Mouse (Mus musculus) liver, embryonic 14.5 days (tissue): ENCODE measurements around the gene Lancl1. TPM values are rescaled to one million over a fixed set of nuclear protein-coding genes. Genes with fewer than 3 reads are reported as not detected.

Experiments used
- ATAC-seq: fragments of 200-750 bp; cut with Nextera tagmentation; 2 replicates; pipeline ENCODE4 v1.8.0; 2017; ENCODE audit warnings: moderate number of reproducible peaks, mild to moderate bottlenecking, moderate library complexity; ENCODE audit not compliant: insufficient read depth
- DNase-seq, 3 experiments: peaks; one replicate each; pipeline ENCODE4 v3.0.0-alpha.2; 2012 to 2013; ENCODE audit warnings: low read depth in 3 of 3, low spot score in 3 of 3
- H3K27ac ChIP-seq: fragments of 300-500 bp; sonication (generic); 2 replicates; pipeline ENCODE4 v1.5.1; 2014; ENCODE audit warnings: moderate library complexity, mild to moderate bottlenecking, control low read depth, inconsistent platforms
- H3K27me3 ChIP-seq: fragments of 300-500 bp; sonication (generic); 2 replicates; pipeline ENCODE4 v1.6.1; 2014; ENCODE audit warnings: mild to moderate bottlenecking, low read length, moderate library complexity; ENCODE audit not compliant: control insufficient read depth, insufficient read depth
- H3K36me3 ChIP-seq: fragments of 300-500 bp; sonication (generic); replicated peaks from 2 replicates; pipeline ENCODE4 v1.6.1; 2014; ENCODE audit warnings: low read depth; ENCODE audit not compliant: control insufficient read depth, insufficient read depth
- H3K4me1 ChIP-seq, 2 experiments: fragments of 200-500 bp in 1 of 2; fragments of 300-500 bp in 1 of 2; sonication (generic) in 1 of 2; replicated peaks; 2 replicates each; pipeline ENCODE4 v1.6.1; 2012 to 2014; ENCODE audit warnings: antibody characterized with exemption in 1 of 2, inconsistent platforms in 1 of 2, low read length in 1 of 2; ENCODE audit not compliant: control insufficient read depth in 2 of 2, insufficient read depth in 2 of 2
- H3K4me2 ChIP-seq: fragments of 300-500 bp; sonication (generic); 2 replicates; pipeline ENCODE4 v1.6.1; 2014; ENCODE audit warnings: low read depth, mild to moderate bottlenecking, control low read depth, moderate library complexity
- H3K4me3 ChIP-seq, 2 experiments: fragments of 200-500 bp in 1 of 2; fragments of 300-500 bp in 1 of 2; sonication (generic) in 1 of 2; 2 replicates each; pipeline ENCODE4 v1.5.1; 2012 to 2014; ENCODE audit warnings: low read depth in 2 of 2, low read length in 2 of 2, mild to moderate bottlenecking in 2 of 2, control low read depth in 1 of 2, inconsistent platforms in 1 of 2, moderate library complexity in 1 of 2; ENCODE audit not compliant: insufficient read depth in 1 of 2
- H3K9ac ChIP-seq: fragments of 300-500 bp; sonication (generic); replicated peaks from 2 replicates; pipeline ENCODE4 v1.6.1; 2014; ENCODE audit warnings: mild to moderate bottlenecking, control low read depth, moderate library complexity
- H3K9me3 ChIP-seq: fragments of 300-500 bp; sonication (generic); 2 replicates; pipeline ENCODE4 v1.6.1; 2016; ENCODE audit warnings: low read length, mixed read lengths; ENCODE audit not compliant: control insufficient read depth
- CTCF ChIP-seq: IDR thresholded peaks from 2 replicates; pipeline ENCODE4 v1.5.1; 2016; ENCODE audit warnings: antibody characterized with exemption, low read depth, control low read depth
- EP300 ChIP-seq: IDR thresholded peaks from 2 replicates; pipeline ENCODE4 v1.6.1; 2016; ENCODE audit warnings: antibody characterized with exemption, low read depth
- WGBS: fragments of 180-500 bp; shearing (Covaris S2); extraction: QIAGEN DNeasy Blood & Tissue Kit; methylation state at CpG from one replicate; pipeline ENCODE4 v1.1.7; 2014; ENCODE audit not compliant: insufficient replicate concordance; 5-methylcytosine and 5-hydroxymethylcytosine counted together
- polyA plus RNA-seq, 2 experiments: library from polyadenylated mRNA; depleted of rRNA in 1 of 2; stranded (reverse) in 1 of 2; unstranded in 1 of 2; fragments of >200 nt; fragmentation: Nextera tagmentation in 1 of 2; extraction: Ambion mirVana in 1 of 2; gene quantifications; 2 replicates each; pipeline versions ENCODE4 v1.2.1 to v1.2.3; 2012 to 2014

Lancl1 gene
- polyA plus RNA-seq, 2 experiments: 16.1 to 24.0 TPM

DNA sequence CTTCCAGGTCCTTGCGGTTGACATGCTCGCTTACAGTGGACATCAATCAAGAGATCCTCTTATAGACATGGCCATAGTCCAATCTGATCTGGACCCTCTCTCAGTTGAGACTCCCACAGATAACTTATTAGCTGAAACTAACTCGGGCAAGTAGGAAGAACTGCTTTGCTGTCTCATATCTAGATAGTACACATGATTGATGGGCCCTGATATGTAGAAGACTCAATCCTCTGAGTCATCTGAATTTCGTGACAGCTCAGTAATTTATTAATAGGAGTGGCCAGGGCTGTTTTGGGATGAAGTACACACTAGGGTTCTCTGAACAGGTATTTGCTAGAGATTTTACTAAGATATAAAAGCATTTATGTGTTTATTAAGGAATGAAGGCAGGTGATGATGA is 10.0 kb upstream of the Lancl1 start:
- H3K9me3 ChIP-seq: no peaks in the 10 kb centered on the region
- ATAC-seq (no peak), DNase-seq (no peak)
- H3K4me1 ChIP-seq: no peaks in the 10 kb centered on the region
- no peaks in the 10 kb centered on the region for H3K27me3 ChIP-seq
- H3K4me2 ChIP-seq: no peak overlapping the region
- H3K27ac ChIP-seq: no peak overlapping the region
- no peak for TF ChIP-seq EP300
- no peak for TF ChIP-seq CTCF
- WGBS: 41% methylated on average over 4 of the region's 4 CpGs
- no peak overlapping the region for H3K4me3 ChIP-seq
- no peak overlapping the region for H3K9ac ChIP-seq
- no peaks in the 10 kb centered on the region for H3K36me3 ChIP-seq

DNA sequence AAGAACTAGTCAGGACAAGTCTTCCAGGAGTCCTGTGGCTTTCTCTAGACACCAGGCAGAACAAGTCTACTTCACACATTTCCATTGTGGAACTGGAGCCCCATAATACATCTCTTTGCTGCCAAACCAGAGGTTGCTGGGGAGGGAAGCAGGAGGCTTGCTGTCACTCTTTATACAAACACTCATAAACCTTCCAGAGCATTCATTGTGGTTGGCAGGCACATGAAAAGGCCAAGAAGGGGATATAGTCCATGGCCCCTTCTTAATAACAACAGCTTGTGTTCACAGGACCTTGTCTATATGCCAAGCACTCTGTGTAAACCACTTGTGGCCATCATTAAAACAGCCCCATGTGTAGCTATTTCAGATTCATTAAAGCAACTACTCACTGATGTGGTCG is 6.4 kb upstream of the Lancl1 start:
- DNase-seq: no peak
- 27% methylated on average over 1 of the region's 1 CpGs for WGBS
- H3K9me3 ChIP-seq: no peaks in the 10 kb centered on the region
- no peaks in the 10 kb centered on the region for H3K36me3 ChIP-seq
- no peak for ATAC-seq
- TF ChIP-seq EP300 (no peak), CTCF (no peak)
- H3K27ac ChIP-seq: no peak overlapping the region
- 0 out of 4 replicates have a peak, but pooled peaks cover 0 to 5% of the 10 kb centered on the region in 2 experiments for H3K4me1 ChIP-seq
- H3K4me3 ChIP-seq: no peak overlapping the region
- H3K4me2 ChIP-seq: no peak overlapping the region
- no peak overlapping the region for H3K9ac ChIP-seq
- H3K27me3 ChIP-seq: no peaks in the 10 kb centered on the region

DNA sequence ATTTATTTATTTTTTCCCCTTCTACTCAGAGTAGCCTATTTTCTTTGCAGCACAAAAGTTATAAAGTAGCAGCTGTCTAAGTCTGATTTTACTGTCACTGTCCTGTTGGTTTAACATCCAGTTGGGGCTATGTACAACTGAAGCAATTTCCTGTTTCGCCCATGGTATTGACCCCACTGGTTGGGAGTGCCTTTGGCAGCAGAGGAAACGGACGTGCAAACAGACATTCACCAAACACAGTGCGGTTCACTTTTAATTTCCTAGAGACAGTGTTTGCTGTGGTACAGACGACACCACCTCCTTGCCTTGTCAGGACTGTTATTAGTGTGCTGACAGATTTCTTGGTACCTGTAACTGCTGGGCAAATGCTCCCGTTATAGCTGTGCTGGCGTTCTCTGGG is 3.9 kb upstream of the Lancl1 start:
- WGBS: 36% methylated on average over 7 of the region's 7 CpGs
- Histone ChIP-seq H3K27ac (no peak overlapping the region), H3K4me3 (no peak overlapping the region), H3K4me1 (peaks cover 3 to 16% of the 10 kb centered on the region in 2 experiments; a peak in 3 of 4 replicates), H3K9ac (no peak overlapping the region), H3K4me2 (no peak overlapping the region), H3K27me3 (no peaks in the 10 kb centered on the region), H3K9me3 (no peaks in the 10 kb centered on the region), H3K36me3 (no peaks in the 10 kb centered on the region)
- ATAC-seq: no peak
- TF ChIP-seq CTCF (no peak), EP300 (no peak)
- DNase-seq: peak in 1 of 3 experiments; percentile 6

DNA sequence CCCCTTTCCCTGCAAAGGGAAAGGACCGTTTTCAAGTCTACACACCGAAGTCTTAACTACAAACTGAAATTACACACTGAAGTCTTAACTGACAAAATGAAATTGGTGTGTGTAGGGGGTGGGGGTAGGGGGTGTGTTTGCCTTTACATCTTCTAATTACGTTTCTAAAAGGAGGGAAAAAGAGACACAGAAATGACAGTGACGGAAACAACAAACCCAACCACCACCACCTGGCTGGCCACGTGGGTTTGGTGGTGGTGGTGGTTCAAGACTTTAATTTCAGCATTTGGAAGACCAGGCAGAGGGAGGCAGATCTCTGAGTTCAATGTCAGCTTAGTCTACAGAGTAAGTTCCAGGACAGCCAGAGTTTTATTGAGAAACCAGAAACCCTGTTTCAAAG is 411 bp upstream of the Lancl1 start:
- no peak for TF ChIP-seq CTCF
- no peak for TF ChIP-seq EP300

DNA sequence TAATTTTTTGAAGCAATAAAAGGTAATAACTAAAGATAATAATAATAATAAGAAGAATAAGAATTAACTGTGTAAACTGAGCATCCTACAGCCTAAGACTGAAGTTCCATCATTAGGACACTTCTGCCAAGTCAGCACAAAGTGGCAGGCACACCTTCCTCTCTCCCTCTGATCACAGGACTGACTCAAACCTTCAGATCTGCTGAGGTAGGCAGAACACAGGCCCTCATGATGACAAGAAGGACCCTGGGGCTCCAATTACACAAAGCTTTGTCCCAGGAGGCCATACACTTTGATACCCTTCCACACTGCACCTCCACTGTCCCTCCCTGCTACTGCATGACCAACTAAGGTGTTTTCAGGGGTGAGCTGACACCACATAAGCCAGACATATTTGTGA is 1.5 kb downstream of the Lancl1 start:
- Histone ChIP-seq H3K36me3 (no peaks in the 10 kb centered on the region), H3K4me1 (peaks cover 3 to 16% of the 10 kb centered on the region in 2 experiments; a peak in 3 of 4 replicates), H3K27me3 (no peaks in the 10 kb centered on the region), H3K27ac (no peak overlapping the region), H3K4me3 (no peak overlapping the region), H3K9me3 (no peaks in the 10 kb centered on the region), H3K9ac (no peak overlapping the region), H3K4me2 (no peak overlapping the region)
- ATAC-seq (no peak), DNase-seq (no peak)
- TF ChIP-seq EP300: no peak
- no peak for TF ChIP-seq CTCF

More for the DNA sequence above, 411 bp upstream of the Lancl1 start:
- no peak for DNase-seq
- H3K4me1 ChIP-seq: peaks cover 3 to 19% of the 10 kb centered on the region in 2 experiments; a peak in 3 of 4 replicates
- 2% methylated on average over 5 of the region's 5 CpGs for WGBS
- H3K27ac ChIP-seq: no peak overlapping the region
- H3K4me2 ChIP-seq: peak overlapping the region; percentile 83
- H3K4me3 ChIP-seq: peak overlapping the region; percentile 79 to 83
- H3K9ac ChIP-seq: peak overlapping the region; percentile 32
- peak; percentile 22; the same call in 1 of the 2 replicates for ATAC-seq
- no peaks in the 10 kb centered on the region for H3K9me3 ChIP-seq
- H3K27me3 ChIP-seq: no peaks in the 10 kb centered on the region
- no peaks in the 10 kb centered on the region for H3K36me3 ChIP-seq
